Mouse (Mus musculus) kidney, adult 8-10 months (tissue): ENCODE data around the gene Foxd4.
"Not testable (repeated sequence)": the region's sequence is repeated elsewhere in the genome, so short reads cannot be mapped to it uniquely, and the experiment has no call there.

Source experiments
- DNase-seq, 2 experiments: peaks; one replicate each; pipeline ENCODE4 v3.0.0; 2022

The Foxd4 gene

GRCm38 (mm10) chr19:24900581-24901220 is at the start of gene Foxd4:
Gene Foxd4 (minus strand): TSS chr19:24901197.
- DNase-seq = no peak

GRCm38 (mm10) chr19:24945521-24946262 is 44.7 kb upstream of the Foxd4 start:
- no peak for DNase-seq

- DNase-seq = no peak
These were observed 36.1 kb upstream of the Foxd4 start for GRCm38 (mm10) chr19:24937084-24937483.

- no peak for DNase-seq
These were observed 28.0 kb upstream of the Foxd4 start for GRCm38 (mm10) chr19:24929041-24929440.

- DNase-seq = no peak
These were observed 19.9 kb upstream of the Foxd4 start for GRCm38 (mm10) chr19:24920866-24921265.

- no peak for DNase-seq
These were observed 7.6 kb upstream of the Foxd4 start for GRCm38 (mm10) chr19:24908385-24909155.

GRCm38 (mm10) chr19:24907655-24908054 is 6.7 kb upstream of the Foxd4 start:
- DNase-seq = no peak

- DNase-seq = no peak
These were observed 1.8 kb upstream of the Foxd4 start for GRCm38 (mm10) chr19:24902821-24903220.

- no peak for DNase-seq
These were observed 1.3 kb upstream of the Foxd4 start for GRCm38 (mm10) chr19:24902256-24902655.

- DNase-seq = no peak
These were observed 669 bp upstream of the Foxd4 start for GRCm38 (mm10) chr19:24901666-24902065.

GRCm38 (mm10) chr19:24899578-24900544 is 1.1 kb downstream of the Foxd4 start:
- DNase-seq = peak in 1 of 2 experiments; percentile 6

- DNase-seq = peak in 1 of 2 experiments; percentile 10
These were observed 2.0 kb downstream of the Foxd4 start for GRCm38 (mm10) chr19:24898737-24899577.

GRCm38 (mm10) chr19:24897896-24898736 is 2.9 kb downstream of the Foxd4 start:
- DNase-seq = no peak

GRCm38 (mm10) chr19:24897006-24897895 is 3.7 kb downstream of the Foxd4 start:
- DNase-seq = no peak

GRCm38 (mm10) chr19:24896536-24896935 is 4.5 kb downstream of the Foxd4 start:
- no peak for DNase-seq

- DNase-seq = no peak
These were observed 14.1 kb downstream of the Foxd4 start for GRCm38 (mm10) chr19:24886888-24887287.

GRCm38 (mm10) chr19:24885504-24885903 is 15.5 kb downstream of the Foxd4 start:
- DNase-seq = peak; percentile 28 to 60

- DNase-seq = no peak
These were observed 19.8 kb downstream of the Foxd4 start for GRCm38 (mm10) chr19:24881237-24881636.

GRCm38 (mm10) chr19:24875129-24875870 is 25.7 kb downstream of the Foxd4 start, which contains the start of gene Gm10053:
Gene Gm10053 (plus strand): TSS chr19:24875686.
- DNase-seq = not testable (repeated sequence)
